Mouse (Mus musculus): ENCODE measurements at regions not wholly inside any gene's neighbourhood (a gene's known extent, or its start where the extent isn't known, plus 50 kb on each side); places are given as distances from the start of the nearest gene placed in this dataset.

DNA sequence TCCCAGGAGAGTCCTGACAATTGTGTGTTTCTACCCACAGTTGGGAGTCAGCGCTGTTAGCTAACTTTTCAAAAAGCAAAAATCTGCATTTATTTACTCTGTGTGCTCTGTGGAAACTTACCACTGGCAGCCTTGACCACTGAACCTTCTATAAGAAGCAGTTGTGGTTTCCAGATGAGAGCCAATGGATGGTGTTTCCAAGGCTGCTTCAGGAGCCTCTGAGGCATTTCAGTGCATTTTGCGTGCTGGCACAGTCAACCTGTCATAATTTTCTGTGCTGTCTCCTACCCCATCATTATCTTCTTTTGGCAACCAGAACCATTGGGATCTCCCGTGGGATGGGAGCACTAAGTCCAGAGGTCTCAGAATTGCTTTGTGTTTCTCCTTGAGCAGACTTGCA is 60.3 kb downstream of the 4930544G11Rik start:
- WGBS, result 90% methylated on average over 3 of the region's 3 CpGs
- H3K27me3 ChIP-seq, result no peaks in the 10 kb centered on the region

DNA sequence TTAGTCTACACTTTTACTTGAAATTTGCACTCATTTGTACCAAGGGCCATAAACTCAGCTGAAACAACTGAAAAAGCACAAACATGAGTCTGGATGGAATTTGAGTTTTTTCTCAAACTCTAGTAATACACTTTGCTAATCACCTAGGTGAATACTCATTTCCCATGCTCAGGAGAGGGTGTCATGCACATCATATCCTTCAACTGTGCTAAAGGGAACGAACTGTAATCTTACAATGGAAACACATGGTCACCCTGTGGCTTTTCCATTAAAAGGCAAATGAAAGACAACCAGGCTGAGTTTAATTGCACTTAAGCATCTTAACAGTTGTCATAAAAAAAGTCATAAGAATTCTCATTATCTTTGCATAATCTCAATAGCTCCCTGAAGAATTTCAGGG is 71.1 kb downstream of the 4930544G11Rik start:
- no peak overlapping the region for H3K4me3 ChIP-seq (replicated peaks)

More for the DNA sequence above, 60.3 kb downstream of the 4930544G11Rik start:
- Histone ChIP-seq H3K9me3 (replicated peaks) (no peaks in the 10 kb centered on the region), H3K27ac (no peak overlapping the region), H3K4me1 (no peaks in the 10 kb centered on the region), H3K4me2 (no peak overlapping the region), H3K4me3 (replicated peaks) (no peak overlapping the region), H3K9ac (no peak overlapping the region), H3K36me3 (no peaks in the 10 kb centered on the region)
- ATAC-seq (replicated peaks; ENCODE audit: low FRiP score), result no peak

DNA sequence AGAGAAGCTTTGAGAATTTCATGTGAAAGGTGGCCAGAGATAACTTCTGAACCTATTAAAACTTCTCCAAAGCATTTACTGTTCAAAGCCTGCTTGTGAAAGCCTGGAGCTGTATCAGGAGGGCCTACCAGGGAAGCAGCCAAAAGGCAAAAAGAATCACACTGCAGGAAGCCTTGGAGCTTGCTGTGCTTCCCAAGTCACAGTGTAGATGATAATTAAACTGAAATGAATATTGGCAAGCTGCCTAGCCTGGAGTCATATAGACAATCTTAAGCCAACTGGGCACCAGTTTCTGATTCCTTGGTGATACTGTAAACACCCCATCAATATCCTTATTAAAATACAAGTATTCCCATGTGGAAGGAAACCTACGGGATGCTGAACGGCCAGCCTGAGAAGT is 84.4 kb downstream of the 4930544G11Rik start:
- 89% methylated on average over 2 of the region's 2 CpGs for WGBS
- Histone ChIP-seq H3K36me3 (no peaks in the 10 kb centered on the region), H3K27me3 (no peaks in the 10 kb centered on the region), H3K4me1 (no peaks in the 10 kb centered on the region), H3K27ac (no peak overlapping the region), H3K4me2 (no peak overlapping the region), H3K4me3 (replicated peaks) (no peak overlapping the region), H3K9ac (no peak overlapping the region), H3K9me3 (replicated peaks) (no peaks in the 10 kb centered on the region)
- no peak for ATAC-seq (replicated peaks; ENCODE audit: low FRiP score)

More for the DNA sequence above, 71.1 kb downstream of the 4930544G11Rik start:
- 78% methylated on average over 1 of the region's 1 CpGs for WGBS
- no peaks in the 10 kb centered on the region for H3K27me3 ChIP-seq
- no peak for ATAC-seq (replicated peaks; ENCODE audit: low FRiP score)
- H3K4me1 ChIP-seq, result no peaks in the 10 kb centered on the region
- H3K9ac ChIP-seq, result no peak overlapping the region
- H3K36me3 ChIP-seq, result no peaks in the 10 kb centered on the region
- H3K27ac ChIP-seq, result no peak overlapping the region
- H3K9me3 ChIP-seq (replicated peaks), result no peaks in the 10 kb centered on the region
- H3K4me2 ChIP-seq, result no peak overlapping the region

DNA sequence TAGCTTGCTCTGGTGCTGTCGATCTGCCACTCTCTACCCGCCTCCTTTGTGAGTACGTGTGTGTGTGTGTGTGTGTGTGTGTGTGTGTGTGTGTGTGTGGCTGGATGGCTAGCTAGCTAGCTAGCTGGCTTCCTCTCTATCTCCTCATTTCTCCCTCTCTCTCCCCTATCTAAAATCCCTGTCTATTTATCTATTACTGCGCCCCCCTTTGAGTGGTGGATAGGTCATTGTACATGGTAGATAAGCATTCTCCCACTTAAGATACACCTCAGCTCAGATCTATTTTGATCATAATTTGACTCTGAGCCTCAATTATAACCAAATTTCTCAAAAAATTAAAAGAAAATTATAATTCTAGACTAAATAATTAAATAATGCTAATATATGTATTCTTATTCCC is 99.4 kb downstream of the 4930544G11Rik start:
- Histone ChIP-seq H3K36me3 (no peaks in the 10 kb centered on the region), H3K9ac (no peak overlapping the region), H3K4me1 (no peaks in the 10 kb centered on the region), H3K4me2 (no peak overlapping the region), H3K9me3 (replicated peaks) (no peaks in the 10 kb centered on the region), H3K27me3 (no peaks in the 10 kb centered on the region), H3K27ac (no peak overlapping the region), H3K4me3 (replicated peaks) (no peak overlapping the region)
- 90% methylated on average over 4 of the region's 4 CpGs for WGBS
- ATAC-seq (replicated peaks; ENCODE audit: low FRiP score), result no peak

DNA sequence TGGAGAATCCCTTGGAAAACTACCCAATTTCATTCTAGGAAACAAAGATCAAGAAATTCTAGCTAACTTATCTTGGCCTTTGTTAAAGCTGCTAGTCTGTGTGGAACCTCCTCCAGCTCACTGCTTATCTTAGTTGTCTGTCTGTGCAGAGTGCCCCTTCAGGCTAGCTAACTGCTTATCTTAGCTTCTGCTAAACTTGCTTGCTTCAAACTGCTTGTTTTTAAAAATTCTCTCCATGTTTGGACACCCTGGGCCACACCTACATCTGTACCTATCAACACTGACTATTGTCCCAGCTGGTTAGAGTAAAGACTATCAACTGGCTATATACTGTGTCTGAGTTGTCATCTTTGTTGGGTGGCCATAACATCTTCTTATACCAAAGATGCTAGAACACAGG is 100.0 kb downstream of the 4930544G11Rik start:
- no peaks in the 10 kb centered on the region for H3K36me3 ChIP-seq
- no peak for ATAC-seq (replicated peaks; ENCODE audit: low FRiP score)
- no peak overlapping the region for H3K4me3 ChIP-seq (replicated peaks)
- H3K9me3 ChIP-seq (replicated peaks), result no peaks in the 10 kb centered on the region
- H3K4me2 ChIP-seq, result no peak overlapping the region
- no peak overlapping the region for H3K9ac ChIP-seq
- H3K27me3 ChIP-seq, result no peaks in the 10 kb centered on the region
- no peaks in the 10 kb centered on the region for H3K4me1 ChIP-seq
- H3K27ac ChIP-seq, result no peak overlapping the region

DNA sequence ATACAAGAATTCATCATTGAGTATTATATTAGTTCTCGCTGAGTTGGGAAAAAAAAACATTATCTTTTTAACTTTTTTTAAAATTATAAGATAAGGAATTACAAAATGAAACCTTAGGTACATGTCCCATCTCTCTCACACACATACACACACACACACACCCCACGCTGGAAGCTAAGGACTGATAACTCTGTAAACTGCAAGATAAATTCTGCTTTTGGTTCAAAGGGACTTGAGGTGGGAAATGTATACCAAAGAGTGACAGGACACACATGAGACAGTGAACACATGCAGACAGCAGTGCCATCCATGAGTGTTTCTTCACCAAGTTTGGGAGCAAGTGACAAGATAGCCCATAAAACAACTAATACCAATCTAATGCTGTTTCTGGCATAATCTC is 100.8 kb downstream of the 4930544G11Rik start:
- 82% methylated on average over 2 of the region's 2 CpGs for WGBS
- Histone ChIP-seq H3K4me2 (no peak overlapping the region), H3K4me1 (no peaks in the 10 kb centered on the region), H3K27ac (no peak overlapping the region), H3K9me3 (replicated peaks) (no peaks in the 10 kb centered on the region), H3K9ac (no peak overlapping the region), H3K27me3 (no peaks in the 10 kb centered on the region), H3K4me3 (replicated peaks) (no peak overlapping the region), H3K36me3 (no peaks in the 10 kb centered on the region)
- no peak for ATAC-seq (replicated peaks; ENCODE audit: low FRiP score)

DNA sequence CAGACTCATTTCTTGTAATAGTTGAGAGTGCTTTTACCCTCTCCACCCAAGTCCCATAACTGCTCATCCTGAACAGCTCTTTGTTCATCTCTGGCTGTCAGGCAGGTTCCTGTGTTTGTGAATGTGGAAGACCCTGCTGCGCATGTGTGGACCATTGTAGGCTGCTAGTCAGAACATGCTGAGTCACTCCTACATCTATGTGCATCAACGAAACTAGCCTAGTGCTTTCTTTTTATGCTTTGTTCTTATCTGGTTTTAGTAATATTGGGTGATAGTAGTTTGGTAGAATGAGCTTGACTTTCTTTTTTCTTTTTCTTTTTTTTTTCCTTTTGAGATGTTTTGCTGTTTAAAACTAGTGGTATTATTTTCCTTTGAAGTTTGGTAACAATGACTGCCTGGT is 116.5 kb downstream of the 4930544G11Rik start:
- WGBS, result 76% methylated on average over 2 of the region's 2 CpGs
- H3K4me2 ChIP-seq, result no peak overlapping the region
- no peak for ATAC-seq (replicated peaks; ENCODE audit: low FRiP score)
- H3K9me3 ChIP-seq (replicated peaks), result no peaks in the 10 kb centered on the region
- H3K27me3 ChIP-seq, result no peaks in the 10 kb centered on the region
- no peaks in the 10 kb centered on the region for H3K4me1 ChIP-seq
- H3K36me3 ChIP-seq, result no peaks in the 10 kb centered on the region
- no peak overlapping the region for H3K4me3 ChIP-seq (replicated peaks)
- H3K9ac ChIP-seq, result no peak overlapping the region
- H3K27ac ChIP-seq, result no peak overlapping the region

DNA sequence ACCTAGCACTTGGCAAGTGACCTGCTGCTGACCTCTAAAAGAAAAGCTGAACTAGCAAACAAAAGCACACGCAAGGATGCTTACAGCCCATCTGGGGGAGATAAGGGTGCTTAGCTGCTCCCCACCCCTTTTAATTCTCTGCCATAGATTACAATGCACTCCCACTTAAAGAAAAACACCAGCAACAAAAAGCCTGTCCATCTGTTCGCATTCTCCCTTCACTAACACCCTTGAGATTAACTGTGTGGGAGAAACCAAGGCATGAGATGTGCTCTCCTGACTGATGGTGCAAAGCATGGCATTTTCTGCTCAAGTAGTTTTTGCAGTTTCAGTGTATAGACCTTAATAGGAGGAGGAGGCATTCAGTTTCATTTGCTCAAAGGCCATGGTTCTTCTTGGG is 125.0 kb downstream of the 4930544G11Rik start:
- 18% methylated on average over 2 of the region's 2 CpGs for WGBS
- Histone ChIP-seq H3K4me1 (peaks cover 8% of the 10 kb centered on the region; the same call in 1 of the 2 replicates), H3K4me2 (no peak overlapping the region), H3K9ac (no peak overlapping the region), H3K27me3 (no peaks in the 10 kb centered on the region), H3K27ac (peak overlapping the region; percentile 81; the same call in 1 of the 2 replicates), H3K9me3 (replicated peaks) (no peaks in the 10 kb centered on the region), H3K36me3 (no peaks in the 10 kb centered on the region), H3K4me3 (replicated peaks) (no peak overlapping the region)
- ATAC-seq (replicated peaks; ENCODE audit: low FRiP score), result peak; percentile 98

DNA sequence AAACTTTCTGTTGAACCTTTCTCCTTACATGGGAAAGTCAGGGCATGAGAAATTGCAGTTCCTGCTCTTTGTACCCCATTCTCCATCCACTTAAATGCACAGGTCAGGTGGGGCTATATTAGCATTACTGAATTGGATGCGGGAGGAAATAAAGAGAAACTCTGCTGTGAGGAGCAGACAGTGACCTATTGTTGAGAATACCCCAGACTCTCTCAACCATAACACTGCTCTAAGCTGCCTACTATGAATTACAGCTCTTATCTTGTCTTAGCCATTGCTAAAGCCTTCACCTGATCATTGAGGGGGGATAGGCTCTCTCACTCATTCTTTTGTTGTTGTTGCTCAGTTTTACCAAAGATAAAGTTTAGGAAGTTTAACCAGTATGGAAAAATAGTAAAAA is 126.4 kb downstream of the 4930544G11Rik start:
- H3K4me2 ChIP-seq, result no peak overlapping the region
- peak overlapping the region; percentile 37; the same call in 1 of the 2 replicates for H3K27ac ChIP-seq
- WGBS, result 52% methylated on average over 1 of the region's 1 CpGs
- H3K9ac ChIP-seq, result no peak overlapping the region
- H3K27me3 ChIP-seq, result no peaks in the 10 kb centered on the region
- H3K4me3 ChIP-seq (replicated peaks), result no peak overlapping the region
- H3K4me1 ChIP-seq, result peaks cover 8% of the 10 kb centered on the region; the same call in 1 of the 2 replicates
- H3K36me3 ChIP-seq, result no peaks in the 10 kb centered on the region
- ATAC-seq (replicated peaks; ENCODE audit: low FRiP score), result peak; percentile 55
- no peaks in the 10 kb centered on the region for H3K9me3 ChIP-seq (replicated peaks)

DNA sequence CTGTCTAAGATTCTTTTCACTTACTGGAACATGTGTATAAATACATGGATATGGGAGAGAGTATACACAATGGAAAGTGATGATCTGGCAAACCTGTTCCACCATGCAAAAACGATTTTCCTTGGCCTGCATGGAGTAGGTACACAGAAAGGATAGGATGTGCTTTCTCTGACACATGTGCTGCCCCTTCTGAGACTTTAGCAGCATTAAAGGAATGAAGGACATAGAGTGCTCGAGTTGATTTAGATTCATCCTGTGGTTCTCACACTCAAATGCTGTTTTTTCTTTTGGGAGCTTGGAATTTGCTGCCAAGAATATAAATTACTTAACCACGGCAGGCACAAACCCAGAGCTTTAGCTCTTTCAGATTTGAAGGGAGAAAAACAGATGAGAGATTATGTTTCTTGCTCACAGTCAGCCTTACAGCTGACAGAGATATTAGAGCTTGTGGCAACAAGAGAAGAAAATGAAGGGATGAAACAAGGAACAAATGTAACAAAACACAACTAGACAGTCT is 149.2 kb downstream of the 4930544G11Rik start:
- Histone ChIP-seq H3K27me3 (no peaks in the 10 kb centered on the region), H3K9me3 (replicated peaks) (no peaks in the 10 kb centered on the region), H3K4me3 (replicated peaks) (no peak overlapping the region), H3K27ac (no peak overlapping the region), H3K4me2 (no peak overlapping the region), H3K36me3 (no peaks in the 10 kb centered on the region), H3K4me1 (peaks cover 5% of the 10 kb centered on the region; the same call in 1 of the 2 replicates), H3K9ac (no peak overlapping the region)
- ATAC-seq (replicated peaks; ENCODE audit: low FRiP score), result no peak
- 19% methylated on average over 3 of the region's 3 CpGs for WGBS

DNA sequence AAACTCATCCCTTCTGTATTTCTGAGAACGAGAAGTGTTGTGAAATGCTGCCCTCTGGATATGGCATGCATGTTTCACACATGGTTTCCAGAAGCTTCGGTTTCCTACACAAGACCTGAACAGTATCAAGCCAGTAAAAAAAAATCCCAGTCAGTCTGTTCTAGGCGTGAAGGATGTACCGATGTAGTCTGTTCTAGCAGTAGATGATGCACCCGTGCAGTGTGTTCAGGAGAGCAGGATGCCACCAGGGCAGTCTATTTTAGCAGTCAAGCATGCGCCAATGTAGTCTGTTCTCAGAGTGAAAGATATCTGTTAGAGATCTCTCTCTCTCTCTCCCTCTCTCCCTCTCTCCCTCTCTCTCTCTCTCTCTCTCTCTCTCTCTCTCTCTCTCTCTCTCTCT is 162.0 kb downstream of the 4930544G11Rik start:
- Histone ChIP-seq H3K36me3 (no peaks in the 10 kb centered on the region), H3K9ac (no peak overlapping the region), H3K4me2 (no peak overlapping the region), H3K27me3 (no peaks in the 10 kb centered on the region), H3K27ac (no peak overlapping the region), H3K9me3 (replicated peaks) (no peaks in the 10 kb centered on the region), H3K4me3 (replicated peaks) (no peak overlapping the region), H3K4me1 (no peaks in the 10 kb centered on the region)
- no peak for ATAC-seq (replicated peaks; ENCODE audit: low FRiP score)
- 84% methylated on average over 6 of the region's 6 CpGs for WGBS

DNA sequence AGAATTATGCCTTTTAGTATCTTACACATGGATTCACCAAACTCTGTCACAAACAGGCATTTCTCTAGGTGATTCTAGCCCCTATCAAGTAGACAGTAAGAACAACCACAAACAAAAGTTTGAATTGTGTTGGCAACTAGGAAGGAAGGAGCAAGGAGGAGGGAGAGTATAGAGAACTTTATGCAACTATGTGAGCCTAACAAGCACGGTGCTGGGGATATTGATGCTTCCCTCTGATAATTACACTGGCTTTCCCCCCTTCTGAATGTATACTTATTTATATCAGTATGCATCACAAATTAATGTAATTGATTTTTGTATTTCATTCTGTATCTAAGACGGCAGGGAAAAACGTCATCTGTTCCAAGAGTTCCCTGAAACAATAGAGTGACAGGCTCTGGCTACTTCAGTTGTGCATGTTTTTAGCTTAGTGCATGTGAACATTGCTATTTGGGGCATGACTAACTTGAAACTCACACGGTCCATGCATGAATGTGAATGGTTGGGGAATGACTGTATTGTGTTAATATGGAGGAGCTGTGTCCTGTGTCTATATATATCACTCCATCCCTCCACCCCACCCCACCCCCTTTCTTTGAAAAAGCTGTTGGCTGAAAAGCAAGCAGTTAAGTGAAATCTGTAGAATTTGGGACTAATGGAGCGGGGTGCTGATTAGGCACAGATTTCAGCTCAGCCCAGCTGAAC is 169.2 kb downstream of the 4930544G11Rik start:
- Histone ChIP-seq H3K9ac (no peak overlapping the region), H3K27me3 (no peaks in the 10 kb centered on the region), H3K36me3 (no peaks in the 10 kb centered on the region), H3K4me2 (no peak overlapping the region), H3K4me1 (no peaks in the 10 kb centered on the region), H3K27ac (no peak overlapping the region), H3K4me3 (replicated peaks) (no peak overlapping the region), H3K9me3 (replicated peaks) (no peaks in the 10 kb centered on the region)
- 81% methylated on average over 5 of the region's 5 CpGs for WGBS
- ATAC-seq (replicated peaks; ENCODE audit: low FRiP score), result no peak

DNA sequence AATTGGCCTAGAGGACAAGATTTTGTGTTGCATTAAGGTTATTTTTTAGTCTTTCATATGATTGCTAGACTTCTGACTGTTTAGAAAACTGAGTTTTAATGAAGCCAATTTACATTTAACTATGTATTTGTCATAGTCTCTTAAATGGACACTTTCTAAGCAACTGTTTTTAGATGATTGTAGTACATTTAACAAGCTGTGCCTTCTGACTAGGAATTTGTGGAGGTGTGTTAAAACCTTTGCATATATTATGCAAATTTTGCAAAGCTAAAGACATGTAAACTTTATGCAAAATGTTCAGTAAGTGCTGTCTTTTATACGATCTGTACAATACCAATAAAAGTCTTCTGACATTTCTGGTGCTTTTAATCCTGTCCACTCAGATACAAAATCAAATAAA is 171.9 kb downstream of the 4930544G11Rik start:
- Histone ChIP-seq H3K36me3 (no peaks in the 10 kb centered on the region), H3K4me2 (no peak overlapping the region), H3K4me1 (no peaks in the 10 kb centered on the region), H3K9me3 (replicated peaks) (no peaks in the 10 kb centered on the region), H3K9ac (no peak overlapping the region), H3K27me3 (no peaks in the 10 kb centered on the region), H3K4me3 (replicated peaks) (no peak overlapping the region), H3K27ac (no peak overlapping the region)
- no peak for ATAC-seq (replicated peaks; ENCODE audit: low FRiP score)
- WGBS, result 74% methylated on average over 1 of the region's 1 CpGs
